Mouse (Mus musculus): ENCODE results near the gene Nlgn1.

The Nlgn1 gene

DNA sequence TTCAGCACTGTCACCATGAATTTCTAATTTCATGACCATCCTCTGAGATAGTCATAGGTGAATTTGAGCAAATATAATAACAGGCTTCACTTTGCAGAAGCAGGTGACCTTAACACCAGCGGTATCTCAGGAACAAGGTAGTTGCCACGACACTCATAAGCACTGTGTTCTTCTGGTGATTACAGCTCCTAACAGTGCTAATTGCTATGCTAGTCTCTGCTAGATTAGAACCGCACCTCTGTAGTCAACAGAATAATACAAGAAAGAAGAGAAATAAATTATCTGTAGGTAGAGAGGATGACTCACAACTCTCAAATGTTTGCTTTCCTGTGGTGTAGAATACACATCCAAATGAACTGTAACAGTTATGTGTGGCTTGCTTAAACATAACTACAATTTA, 129.6 kb downstream of the Nlgn1 start:
- DNase-seq (ENCODE audit: low read depth in 1 of 2, low spot score in 2 of 2): no peak

DNA sequence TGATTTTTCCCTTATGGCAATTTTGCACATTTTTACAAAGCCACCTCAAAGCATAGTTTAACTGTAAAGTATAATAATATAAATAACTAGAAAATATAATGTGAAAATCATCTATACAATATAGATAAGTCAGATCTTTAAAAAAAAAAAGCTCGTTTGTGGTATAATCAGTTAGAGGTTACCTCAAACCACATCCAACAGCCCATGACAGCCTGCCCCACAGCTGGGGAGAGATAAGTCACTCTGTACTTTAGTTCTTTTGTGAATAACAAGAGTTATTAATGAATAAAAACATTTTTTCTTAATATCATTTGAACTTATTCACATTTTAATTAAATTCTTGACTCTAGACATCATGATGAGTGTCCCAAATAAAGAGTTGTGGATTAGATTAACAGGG, 130.8 kb downstream of the Nlgn1 start:
- no peak for DNase-seq (ENCODE audit: low read depth in 1 of 2, low spot score in 2 of 2)

DNA sequence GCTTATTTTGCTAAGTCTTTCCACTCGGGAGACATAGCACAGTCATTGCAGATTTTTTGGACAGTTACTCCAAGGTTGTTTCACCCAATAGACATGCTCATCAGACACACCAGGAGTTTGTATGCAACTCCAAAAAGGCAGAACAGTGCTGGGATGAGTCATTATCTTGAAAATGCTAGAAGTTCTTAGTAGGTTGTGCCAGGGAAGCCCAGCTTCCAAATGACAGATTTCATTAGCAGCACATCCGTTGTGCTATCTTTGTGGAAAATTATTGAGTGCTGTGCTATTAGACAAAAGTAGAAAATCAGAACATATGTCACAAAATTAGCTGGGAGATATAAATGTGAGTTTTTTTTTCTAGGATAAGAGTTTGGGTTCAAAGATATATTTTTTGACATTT, 137.3 kb downstream of the Nlgn1 start:
- DNase-seq (ENCODE audit: low read depth in 1 of 2, low spot score in 2 of 2): no peak

DNA sequence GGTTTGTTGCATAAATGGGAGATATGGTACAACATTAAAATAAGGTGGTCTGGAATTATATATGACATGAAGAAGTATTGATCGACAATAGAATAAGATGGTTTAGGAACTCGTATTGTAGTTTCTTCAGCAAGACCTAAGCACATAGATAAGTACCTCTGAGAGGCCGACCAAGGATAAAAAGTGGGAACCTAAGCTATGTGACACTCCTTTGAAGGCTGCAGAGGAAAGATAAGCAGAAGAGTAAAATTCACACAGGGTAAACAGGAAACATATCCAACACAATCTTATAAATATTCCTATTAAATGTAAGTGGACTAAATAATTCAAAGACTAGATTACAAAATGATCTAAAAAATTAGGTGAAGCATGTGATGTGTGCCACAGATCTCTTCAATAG, 151.2 kb downstream of the Nlgn1 start:
- no peak for DNase-seq (ENCODE audit: low read depth in 1 of 2, low spot score in 2 of 2)

DNA sequence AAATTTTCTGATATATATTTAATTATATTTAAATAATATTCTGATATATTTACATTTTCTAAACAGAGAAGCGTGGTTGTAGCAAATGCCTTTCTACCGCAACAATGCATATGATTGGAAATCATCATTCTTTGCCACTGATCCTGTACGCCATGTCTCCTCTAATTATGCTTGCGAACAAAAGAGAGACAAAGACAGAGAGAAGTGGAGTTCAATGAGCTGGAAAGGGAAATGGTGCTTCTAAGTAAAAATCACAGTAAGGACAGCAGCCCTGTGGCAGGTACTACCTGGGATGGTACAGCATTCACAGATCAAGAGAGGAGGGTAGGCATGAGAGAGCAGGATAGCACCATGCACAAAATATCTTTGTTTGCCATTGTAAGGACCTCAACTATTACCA, 156.9 kb downstream of the Nlgn1 start:
- no peak for DNase-seq (ENCODE audit: low read depth in 1 of 2, low spot score in 2 of 2)

DNA sequence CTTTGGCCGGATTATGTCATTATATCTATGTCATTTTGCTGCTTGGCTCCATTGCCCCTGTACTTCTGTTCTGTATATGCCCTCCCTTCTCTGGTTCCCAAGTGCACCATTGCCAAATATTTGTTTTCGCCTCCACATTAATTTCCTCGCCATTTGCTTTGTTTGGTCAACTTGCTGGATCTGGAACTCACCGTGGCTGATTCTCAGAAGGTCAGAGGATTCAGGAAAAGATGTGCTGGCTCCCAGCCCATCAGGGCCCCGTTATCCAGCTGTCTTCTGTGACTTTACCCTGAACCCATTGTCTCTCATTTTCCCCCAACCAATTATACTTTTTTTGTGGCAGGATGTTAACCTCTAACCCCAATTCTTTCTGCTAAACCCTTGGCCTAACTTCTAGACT, 158.0 kb downstream of the Nlgn1 start:
- DNase-seq (ENCODE audit: low read depth in 1 of 2, low spot score in 2 of 2): no peak

DNA sequence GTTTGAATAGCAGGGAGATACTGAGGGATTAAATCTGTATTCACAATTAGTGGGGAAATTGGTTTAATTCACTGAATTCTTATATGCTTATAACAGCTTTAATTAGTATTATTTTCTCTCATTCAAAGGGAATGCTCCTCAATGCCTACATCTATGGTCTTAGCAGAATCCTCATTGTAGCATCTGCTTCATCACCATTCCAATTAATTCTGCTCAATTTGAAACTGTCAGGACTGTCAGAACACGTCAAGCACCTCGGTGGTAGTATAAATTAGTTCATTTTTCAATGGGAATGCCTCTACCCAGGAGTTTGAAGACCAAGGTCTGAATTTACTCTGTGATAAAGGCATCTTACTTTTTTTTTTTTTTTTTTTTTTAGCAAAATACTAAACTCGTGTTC, 158.6 kb downstream of the Nlgn1 start:
- DNase-seq (ENCODE audit: low read depth in 1 of 2, low spot score in 2 of 2): no peak

DNA sequence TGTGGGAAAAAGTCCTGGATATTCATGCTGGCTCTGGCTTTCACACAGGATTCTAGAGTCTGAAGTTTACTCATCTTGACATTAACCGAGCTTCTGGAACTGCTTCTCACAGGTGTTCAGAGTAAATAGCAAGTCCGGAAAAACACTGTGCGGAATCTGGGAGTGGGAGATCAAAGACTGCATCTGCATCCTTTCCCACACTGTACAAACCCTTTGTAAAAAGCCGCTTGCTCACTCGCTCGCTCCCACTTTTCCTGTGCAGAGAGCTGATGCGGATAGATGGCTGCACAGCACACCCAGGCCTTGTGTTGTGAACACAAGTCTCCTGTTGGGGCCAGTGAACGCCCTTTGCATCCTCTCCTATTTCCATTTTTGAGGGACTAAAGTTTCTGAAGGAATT, 165.5 kb downstream of the Nlgn1 start:
- no peak for DNase-seq (ENCODE audit: low read depth in 1 of 2, low spot score in 2 of 2)

DNA sequence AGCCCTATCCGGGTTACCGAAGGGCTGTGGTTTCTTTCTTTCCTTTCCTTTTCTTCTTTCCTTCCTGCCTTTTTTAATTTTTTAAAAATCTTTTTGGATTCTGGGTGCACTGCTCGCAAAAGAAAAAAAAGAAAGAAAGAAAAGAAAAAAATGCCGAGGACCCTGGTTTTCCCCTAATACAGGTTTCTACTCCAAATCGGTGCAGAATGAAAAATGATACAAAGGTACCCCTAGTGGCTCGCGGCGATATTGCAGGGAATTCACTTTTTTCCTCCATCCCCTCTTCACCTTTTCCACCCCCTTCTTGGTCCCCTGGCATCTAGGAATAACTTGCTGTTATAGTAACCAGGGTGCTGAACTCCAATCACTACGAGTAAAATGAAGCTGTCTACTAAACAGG, 178.5 kb downstream of the Nlgn1 start:
- no peak for DNase-seq (ENCODE audit: low read depth in 1 of 2, low spot score in 2 of 2)

DNA sequence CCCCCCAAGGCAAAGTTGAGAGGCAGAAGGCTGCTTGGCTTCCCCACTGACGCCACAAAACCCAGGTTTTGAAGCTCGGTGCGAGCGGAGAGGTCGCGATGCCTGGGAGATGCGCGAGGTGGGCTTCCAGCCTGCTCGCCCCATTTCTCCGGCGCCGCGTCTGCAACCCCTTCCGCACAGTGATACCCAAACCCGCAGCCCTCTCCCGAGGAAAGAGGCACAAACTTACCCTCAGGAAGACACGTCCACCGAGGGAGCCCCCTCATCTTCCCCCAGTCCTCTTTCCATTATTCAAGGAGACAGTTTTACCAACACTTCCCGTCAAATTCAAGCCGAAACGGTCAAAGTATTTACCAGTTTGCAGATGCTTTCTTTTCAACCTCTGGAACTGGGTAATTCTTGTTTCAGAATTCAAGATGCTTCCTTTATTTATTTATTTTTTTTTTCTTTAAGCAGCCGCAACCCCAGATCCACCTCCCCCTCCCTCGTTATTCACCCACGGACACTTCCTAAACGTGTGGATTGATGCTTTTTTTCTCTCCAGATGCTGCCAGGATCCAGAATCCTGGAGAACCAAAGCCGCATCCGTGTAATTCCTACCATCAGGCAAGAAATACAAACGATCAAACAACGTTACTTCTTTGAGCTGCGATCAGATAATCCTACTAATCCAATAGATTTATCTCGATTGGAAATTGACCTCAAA, 179.1 kb downstream of the Nlgn1 start:
- no peak for DNase-seq (ENCODE audit: low read depth in 1 of 2, low spot score in 2 of 2)

DNA sequence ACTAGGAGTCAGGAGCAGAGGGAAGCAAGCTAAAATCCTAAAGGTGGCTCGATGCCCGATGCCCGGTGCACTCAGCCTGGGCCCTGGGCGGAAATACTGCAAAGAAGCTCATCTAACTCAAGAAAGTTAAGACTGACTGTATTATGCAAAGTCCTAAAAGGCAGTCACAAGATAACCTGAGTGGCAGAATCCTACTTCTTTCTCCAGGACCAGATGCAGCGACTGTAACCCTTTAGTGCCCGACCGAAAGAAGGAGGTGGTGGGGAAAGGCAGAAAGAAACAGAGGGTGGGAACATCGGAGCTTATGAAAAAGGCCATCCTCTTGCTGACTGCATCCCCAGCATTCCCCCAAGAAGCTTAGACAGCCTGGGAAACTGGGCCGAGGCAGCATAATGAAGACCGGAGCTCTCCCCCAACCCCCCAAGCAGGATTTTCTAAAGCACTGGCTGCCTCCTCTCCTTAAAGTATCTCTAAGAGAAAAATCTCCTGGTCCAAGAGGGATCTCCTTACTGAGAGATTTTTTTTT, 179.7 kb downstream of the Nlgn1 start:
- DNase-seq (ENCODE audit: low read depth in 1 of 2, low spot score in 2 of 2): no peak

DNA sequence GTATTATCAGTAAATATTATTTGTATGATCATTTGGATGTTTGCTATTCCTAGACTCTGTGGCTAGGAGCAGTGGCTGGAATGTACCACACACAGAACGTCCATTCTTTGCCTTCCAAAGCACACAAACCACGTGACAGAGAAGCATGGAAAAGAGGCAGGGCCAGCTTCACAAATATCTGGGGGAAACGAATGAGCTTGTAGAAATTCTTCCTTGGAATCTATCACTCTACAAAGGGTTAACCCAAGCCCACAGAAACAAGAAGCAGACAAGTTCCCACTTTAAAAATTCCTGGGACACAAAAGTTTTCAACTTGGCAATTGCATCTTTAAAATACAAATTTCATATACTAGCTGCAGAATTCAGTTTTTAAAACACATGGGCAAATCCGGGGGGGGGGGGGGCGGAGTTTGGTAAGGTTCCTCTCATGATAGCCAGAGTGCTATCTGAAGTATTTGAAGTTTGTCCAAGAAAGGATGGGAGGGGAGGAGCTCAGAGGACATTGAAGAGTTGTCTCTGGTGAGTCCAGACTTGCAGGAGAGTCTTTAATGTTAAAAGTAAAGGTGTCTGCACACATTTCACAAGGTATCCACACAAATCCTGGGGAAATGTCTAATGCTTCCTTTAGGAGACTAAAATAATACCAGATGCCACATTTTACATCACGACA, 180.8 kb downstream of the Nlgn1 start:
- no peak for DNase-seq (ENCODE audit: low read depth in 1 of 2, low spot score in 2 of 2)

DNA sequence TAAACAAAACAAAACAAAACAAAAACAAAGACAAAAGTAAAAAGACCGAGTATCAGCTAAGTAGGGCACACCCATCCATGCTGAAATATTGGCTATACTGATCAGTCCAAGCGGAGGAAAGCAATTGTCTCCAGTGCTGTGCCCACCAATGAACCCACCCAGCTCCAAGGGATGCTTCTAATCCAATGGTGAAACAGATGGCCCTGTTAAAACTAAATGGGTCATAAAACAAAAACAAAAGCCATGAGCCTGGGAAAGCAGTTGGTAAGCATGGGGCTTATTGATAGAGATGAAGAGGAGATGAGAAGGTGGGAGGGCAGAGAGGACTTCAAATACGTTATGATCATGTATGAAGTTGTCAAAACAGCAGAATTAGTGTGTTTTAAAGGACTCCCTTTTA, 186.1 kb downstream of the Nlgn1 start:
- DNase-seq (ENCODE audit: low read depth in 1 of 2, low spot score in 2 of 2): no peak

DNA sequence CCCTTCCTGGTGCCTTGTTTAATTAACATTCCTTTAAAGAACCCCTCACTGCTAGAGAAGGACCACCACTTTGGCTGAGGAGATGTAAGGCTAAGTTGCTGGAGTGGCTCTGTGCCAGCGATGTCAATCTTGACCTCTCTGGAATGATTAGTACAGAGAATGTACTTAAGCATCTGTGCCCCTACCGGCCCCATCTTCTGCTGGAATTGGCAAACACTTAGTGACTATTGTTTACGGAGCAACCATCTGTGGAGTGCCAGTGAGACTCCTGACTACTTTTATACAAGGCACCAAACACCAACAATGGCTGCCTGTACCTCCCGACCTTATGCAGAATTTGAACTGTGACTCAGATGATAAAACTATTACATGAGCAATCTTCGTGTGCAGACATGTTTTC, 186.8 kb downstream of the Nlgn1 start:
- DNase-seq (ENCODE audit: low read depth in 1 of 2, low spot score in 2 of 2): no peak

DNA sequence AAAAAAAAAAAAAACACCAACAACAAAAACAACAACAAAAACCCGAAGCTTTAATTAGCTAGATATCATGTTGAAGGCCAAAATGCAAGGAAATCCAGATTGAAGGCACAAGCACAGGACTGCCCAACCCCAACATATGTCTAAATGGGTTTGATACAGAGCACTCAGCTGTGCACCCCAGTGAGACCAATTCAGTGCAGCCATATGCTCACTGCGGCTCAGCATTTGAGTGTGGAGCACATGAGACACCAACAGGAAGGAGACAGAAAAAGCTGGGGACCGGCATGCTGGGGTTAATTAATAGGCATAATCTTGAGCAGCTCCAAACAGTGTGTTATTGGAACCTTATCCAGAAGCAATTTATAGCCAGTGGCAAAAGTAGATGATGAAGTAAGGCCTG, 190.7 kb downstream of the Nlgn1 start:
- DNase-seq (ENCODE audit: low read depth in 1 of 2, low spot score in 2 of 2): no peak

DNA sequence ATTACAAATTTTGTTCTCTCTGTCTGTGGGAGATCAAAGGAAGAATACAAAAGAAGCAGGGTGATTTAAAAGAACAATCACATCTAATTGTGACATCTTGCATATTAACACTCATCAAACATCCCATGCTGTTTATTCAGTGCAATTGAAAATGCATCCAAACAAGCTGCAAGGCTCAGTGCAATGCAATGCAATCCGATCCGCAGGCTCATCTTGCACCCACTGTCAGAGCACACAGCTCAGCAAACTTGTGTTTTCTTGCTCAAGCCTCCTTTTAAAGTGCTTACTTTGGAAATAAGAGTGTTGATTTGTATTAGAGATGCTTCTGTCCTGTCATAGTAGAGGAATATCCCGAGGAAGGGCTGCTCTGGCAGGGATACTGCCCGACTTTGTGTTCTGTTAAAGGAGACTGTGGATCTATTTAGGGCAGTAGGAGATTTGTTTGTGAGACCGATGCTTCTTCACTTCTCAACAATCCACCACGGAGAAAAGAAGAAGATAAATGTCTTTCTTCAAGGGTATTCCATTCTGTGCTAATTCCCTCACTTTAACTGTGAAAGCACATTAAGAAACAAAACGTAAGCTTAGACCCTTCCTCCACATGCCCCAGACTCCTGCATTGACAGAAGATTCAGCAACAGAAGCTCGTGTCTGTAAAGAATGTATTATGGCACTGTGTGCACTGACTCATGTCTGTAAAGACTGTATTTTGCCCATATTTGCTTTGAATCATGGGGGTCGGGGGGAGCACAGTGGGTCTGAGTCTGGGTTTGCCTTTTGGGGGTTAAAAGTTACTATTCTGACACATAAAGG, 197.2 kb downstream of the Nlgn1 start:
- DNase-seq (ENCODE audit: low read depth in 1 of 2, low spot score in 2 of 2): no peak

DNA sequence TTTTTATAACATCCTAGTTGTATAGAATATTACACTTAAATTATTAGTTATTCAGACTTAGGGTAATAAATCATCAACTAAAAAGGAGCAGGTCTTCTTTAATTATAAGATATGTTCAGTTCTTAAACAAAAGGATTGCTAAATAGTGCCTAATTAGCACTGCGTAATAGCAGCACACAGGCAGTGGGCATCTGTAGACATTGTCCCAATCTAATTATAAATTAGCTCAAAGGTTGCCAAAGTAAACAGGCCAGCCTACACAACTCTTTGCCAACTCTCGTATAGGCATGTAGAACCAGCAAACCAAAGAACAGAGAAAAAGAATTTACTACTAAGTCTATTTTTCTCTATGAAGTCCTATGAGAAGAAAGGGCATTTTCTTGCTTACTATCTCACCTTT, 201.3 kb downstream of the Nlgn1 start:
- no peak for DNase-seq (ENCODE audit: low read depth in 1 of 2, low spot score in 2 of 2)

DNA sequence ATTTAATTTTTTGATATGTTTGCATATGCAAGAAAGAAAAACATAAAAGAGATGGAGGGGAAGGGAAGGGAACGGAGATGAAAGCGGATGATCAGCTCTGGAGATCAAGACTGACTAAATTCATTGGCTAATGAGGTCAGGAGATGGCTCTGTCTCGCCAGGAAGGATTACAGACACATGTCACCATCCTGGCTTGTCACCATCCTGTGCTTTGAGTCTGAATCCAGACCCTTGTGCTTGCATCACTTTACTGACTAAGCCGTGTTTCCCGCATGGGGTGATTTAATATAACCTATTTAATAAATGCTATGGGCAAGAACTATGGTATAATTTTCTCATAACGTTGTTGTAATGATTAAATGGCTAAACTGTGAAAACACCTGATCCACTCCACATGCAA, 202.8 kb downstream of the Nlgn1 start:
- no peak for DNase-seq (ENCODE audit: low read depth in 1 of 2, low spot score in 2 of 2)

DNA sequence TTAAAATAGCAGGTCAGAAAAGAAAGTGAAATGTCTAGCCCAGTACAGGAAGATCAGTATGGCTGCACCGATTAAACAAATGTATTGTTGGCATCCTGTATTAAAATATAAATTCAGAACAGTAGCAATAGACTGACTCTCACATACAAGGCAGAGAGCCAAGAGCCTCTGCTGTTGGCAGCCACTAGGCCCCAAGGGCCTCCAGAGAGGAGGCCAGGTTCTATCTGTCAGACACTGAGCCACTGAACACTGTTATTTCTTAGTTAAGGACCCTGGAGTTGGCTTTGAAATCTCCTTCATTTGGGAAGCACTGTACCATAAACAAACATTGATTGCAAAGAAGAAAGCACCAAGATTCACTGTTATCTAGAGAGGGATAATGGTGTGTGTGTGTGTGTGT, 215.2 kb downstream of the Nlgn1 start:
- no peak for DNase-seq (ENCODE audit: low read depth in 1 of 2, low spot score in 2 of 2)

DNA sequence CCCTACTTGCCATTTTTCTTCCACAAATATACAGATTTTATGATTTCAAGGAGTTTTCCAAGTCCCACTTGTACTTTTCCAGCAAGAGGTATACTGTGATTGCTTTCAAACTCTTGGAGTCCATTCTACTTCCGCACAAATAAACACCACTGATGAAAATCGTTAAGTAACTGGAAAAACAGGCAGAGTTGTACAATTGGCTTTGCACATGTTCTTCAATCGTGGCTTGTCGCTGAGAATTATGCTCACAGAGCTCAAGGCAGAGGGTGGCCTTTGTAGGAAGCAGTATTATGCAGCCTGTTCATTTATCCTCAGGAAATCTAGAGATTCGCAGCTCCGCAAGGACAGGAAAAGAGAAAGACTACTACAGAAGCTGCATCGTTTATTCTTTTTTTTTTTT, 225.9 kb downstream of the Nlgn1 start:
- DNase-seq (ENCODE audit: low read depth in 1 of 2, low spot score in 2 of 2): no peak

DNA sequence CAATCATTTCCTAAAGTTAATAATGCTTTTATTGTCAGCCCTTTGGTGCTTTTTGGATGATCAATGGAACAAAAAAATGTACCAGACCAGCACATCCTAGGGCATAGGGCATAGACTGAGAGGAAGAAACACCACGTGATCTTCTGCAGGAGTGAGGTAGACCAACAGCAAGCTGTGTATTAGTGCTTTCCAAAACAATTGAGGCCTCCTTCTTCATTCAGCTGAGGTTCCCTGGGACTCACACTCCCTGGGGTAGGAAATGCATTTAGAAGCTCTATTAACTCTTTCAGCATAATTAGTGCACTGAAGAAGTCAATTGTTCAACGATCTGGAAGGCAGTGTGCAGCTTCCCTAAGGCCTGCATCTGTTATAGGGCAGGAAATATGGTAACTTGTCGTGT, 226.7 kb downstream of the Nlgn1 start:
- DNase-seq (ENCODE audit: low read depth in 1 of 2, low spot score in 2 of 2): no peak

DNA sequence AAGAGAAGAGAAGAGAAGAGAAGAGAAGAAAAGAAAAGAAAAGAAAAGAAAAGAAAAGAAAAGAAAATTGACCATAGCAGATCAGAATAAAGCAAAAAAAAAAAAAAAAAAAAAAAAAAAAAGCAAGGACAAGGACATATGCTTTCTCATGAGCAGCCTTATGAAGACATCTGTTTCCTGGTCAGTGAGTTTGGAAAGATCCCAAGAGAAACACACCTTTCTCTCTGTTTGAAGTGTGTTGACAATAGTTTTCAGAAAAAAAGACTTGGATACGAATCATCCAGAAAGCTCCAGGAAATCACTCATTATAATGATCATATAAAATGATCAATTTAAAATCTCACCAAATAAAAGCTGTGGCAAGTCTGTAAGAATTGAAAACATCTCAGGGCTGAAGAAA, 230.0 kb downstream of the Nlgn1 start:
- no peak for DNase-seq (ENCODE audit: low read depth in 1 of 2, low spot score in 2 of 2)
